Mouse (Mus musculus) liver, postnatal 0 days (tissue): ENCODE data around the gene Cfap57.

Source experiments
- CTCF ChIP-seq: sonication (generic); IDR thresholded peaks from 2 replicates; pipeline ENCODE4 v1.5.1; 2016; ENCODE audit warnings: antibody characterized with exemption, low read depth
- EP300 ChIP-seq: IDR thresholded peaks from 2 replicates; pipeline ENCODE4 v1.6.1; 2016; ENCODE audit warnings: antibody characterized with exemption, low read depth, mild to moderate bottlenecking

- TF ChIP-seq EP300 (no peak), CTCF (peak; percentile 98)
Observed at GRCm38 (mm10) chr4:118566161-118566676, 54.4 kb downstream of the Cfap57 start.
